Mouse (Mus musculus): ENCODE data around the gene Hspbap1.

Hspbap1 gene

DNA sequence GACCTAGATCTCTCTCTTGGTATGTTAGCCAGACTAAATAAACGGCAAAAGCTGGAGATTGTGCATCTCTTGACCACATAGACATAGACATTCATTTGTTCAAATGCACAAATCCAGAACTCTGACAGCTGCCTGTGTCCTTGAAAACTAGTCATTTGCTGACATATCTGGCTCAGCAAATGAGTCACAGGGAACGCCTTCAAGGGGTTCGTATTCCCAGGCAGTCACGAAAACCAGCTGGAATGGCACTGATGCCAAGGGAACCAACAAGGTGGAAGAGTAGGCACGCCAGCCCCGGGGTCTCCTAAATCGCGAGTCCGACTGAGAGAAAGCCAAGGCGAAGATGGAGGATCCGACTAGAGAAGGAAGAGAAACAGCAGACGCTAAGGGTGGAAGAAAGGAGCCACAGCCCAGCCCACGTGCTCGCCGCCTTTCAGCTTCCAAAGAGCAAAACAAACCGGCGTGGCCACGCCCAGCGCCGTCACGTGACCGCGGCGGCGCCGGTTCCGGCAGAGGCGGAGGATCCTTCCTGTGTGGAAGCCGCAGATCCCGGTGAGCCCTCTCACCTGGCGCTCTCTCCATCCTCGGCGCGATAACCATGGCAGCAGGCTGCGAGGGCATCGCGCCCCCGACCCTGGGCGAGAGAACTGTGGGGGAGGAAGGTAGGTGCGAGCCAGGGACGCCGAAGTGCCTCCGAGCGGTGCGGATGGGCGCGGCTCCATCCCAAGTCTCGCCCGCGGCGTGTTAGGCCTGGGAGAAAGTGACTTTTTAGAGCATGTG lies at the start of gene Hspbap1:
TSS of gene Hspbap1 (plus strand) at position 498 of the 780 bp plus-strand sequence.
- under 1% methylated on average over 51 of the region's 51 CpGs for WGBS

GRCm38 (mm10) chr16:35724561-35724960 lies 45.6 kb upstream of the Hspbap1 start:
- 78% methylated on average over 6 of the region's 6 CpGs for WGBS

GRCm38 (mm10) chr16:35726601-35727000 lies 43.6 kb upstream of the Hspbap1 start:
- WGBS = 77% methylated on average over 2 of the region's 2 CpGs

- 54% methylated on average over 8 of the region's 8 CpGs for WGBS
Observed at GRCm38 (mm10) chr16:35729151-35729738, 40.9 kb upstream of the Hspbap1 start.

- 74% methylated on average over 7 of the region's 7 CpGs for WGBS
Observed at GRCm38 (mm10) chr16:35732096-35732495, 38.1 kb upstream of the Hspbap1 start.

DNA sequence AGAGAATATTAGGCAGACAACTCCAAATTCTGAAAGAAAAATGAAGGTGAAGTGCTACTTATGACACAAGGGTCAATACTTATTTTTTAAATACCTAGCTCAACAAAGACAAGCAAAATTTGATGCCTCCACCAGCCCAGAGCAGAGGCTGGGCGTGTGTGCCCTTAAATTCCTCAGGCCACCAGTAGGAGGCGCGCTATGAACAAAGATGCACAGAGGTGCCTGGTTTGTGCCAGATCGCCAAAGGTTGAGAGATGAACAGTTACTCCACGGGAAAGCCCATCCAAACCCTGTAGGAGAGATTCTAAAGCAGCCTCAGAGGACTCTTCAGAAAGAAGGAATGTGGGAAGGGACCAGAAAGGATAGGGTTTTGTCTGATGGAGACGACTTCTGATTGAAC lies 36.1 kb upstream of the Hspbap1 start:
- WGBS = 31% methylated on average over 6 of the region's 6 CpGs

GRCm38 (mm10) chr16:35738096-35738767 lies 31.9 kb upstream of the Hspbap1 start:
- WGBS = 51% methylated on average over 7 of the region's 7 CpGs

DNA sequence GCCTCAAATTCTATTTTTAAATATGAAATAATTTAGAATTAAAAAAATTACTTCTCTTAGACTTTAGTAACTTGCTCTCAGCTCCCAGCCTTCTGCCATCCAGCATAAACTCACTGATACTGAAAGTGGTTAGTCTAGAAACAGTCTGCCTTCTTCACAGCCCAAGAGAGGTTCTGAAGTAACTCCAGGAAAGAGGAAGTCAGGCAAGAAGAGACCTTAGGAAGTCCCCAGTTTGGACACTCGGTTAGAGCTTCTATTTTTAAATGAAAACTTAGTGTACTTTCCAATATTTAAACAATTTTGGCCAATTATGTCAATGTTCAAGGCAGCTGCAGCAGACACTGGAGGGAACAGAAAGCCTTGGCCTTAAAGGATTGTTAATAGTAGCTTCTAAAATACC lies 30.6 kb upstream of the Hspbap1 start:
- WGBS = 50% methylated on average over 1 of the region's 1 CpGs

- 71% methylated on average over 12 of the region's 12 CpGs for WGBS
Observed at GRCm38 (mm10) chr16:35740357-35740756, 29.8 kb upstream of the Hspbap1 start.

DNA sequence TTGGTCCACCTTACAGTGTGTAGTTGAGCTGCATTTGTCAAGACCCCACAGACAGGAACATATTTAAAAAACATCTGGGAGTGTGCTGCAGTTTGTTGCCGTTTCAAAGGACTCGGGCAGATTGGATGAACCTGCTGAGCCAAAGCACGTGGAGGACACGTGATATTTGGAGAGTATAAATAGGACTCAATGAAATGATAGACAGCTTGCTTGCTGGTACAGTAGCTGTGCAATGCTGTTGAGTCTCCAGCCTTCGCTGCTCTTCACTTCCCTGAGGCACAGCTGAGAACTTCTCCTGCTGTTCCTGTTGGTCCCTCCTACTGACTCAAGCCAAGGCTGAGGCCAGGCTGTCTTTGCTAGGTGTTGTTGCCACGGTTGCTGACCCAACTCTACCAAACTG lies 29.2 kb upstream of the Hspbap1 start:
- WGBS = 49% methylated on average over 6 of the region's 6 CpGs

DNA sequence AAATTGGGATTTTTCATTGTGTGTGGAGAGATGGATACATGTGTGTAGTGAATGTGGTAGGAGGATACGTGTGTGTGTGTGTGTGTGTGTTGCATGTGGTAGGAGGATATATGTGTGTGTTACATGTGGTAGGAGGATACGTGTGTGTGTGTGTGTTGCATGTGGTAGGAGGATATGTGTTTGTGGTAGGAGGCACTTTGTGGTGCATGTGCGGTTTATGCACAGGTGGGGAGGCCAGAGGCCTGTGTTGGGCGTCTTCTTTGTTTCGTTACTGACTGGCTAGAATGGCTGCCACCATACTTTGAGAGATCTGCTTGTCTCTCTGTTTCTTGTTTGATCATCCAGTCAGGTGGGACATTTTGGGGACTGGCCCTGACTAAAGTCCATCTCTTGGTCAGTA lies 28.6 kb upstream of the Hspbap1 start:
- 91% methylated on average over 5 of the region's 5 CpGs for WGBS

DNA sequence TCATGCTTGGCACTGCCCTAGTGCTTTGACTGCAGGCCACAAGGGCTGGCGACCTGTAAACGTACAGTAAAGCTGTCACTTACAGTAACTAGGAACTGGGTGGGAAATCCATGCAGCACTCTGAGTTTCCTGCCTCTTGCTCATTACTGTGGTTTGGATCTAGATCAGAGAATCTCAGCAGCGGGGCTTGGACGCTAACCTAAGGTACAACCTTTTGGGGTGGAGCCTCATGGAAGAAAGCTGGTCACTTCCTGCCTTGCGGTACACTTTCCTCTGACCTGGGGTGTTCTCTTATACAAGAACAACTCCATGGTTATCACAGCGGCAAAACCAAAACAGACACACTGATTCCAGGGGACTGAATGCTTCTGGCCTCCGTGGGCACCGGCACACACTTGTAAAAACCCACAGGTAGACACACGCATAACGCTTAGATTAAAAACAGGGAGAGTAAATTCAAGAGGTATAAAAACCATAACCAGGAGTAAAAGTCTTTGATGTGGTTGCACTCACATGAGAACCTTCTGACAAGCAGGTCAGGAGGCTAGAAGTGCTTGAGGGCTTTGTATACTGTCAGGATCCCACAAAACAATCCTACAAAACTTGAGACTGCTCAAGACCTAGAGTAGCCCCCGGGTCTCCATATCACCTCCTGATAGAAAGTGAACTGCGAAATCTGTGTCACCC lies 27.8 kb upstream of the Hspbap1 start:
- WGBS = 83% methylated on average over 12 of the region's 12 CpGs

DNA sequence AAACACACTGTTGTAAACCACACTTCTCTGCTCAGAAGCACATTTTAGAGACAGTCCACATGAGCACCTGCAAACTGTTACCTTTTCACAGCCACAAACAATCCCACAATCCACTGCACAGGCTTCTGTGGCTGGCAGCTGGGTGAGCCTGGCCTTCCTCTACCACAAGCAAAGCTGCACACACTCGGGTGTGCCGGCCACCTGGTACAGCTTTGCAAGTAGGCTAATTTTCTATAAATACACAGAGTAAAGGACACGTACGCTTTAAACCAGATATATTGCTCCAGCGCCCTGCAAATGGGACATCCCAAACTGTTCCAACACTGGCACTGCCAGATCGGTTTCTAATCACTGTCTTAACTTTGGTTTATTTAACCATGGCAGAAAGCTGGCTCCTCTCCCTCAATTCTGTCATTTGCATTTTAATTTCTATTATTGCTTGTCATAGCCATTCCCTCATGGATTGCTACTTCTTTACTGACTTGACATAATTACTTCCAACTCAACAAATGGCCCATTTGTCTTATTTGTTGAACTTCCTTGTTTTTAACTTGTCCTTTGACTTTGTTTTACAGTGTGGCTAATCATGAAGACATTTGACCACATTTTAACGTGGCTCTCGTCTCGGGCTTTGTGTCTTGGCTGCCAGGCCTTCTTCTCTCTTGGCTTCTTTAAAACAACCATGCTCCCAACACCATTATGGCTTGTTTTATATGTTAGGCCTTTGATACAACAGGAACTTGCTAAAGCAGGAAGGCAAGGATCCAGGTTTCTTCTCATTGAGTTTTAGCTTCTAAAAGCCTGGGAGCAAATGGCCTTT lies 22.5 kb upstream of the Hspbap1 start:
- 60% methylated on average over 9 of the region's 9 CpGs for WGBS

- 60% methylated on average over 7 of the region's 7 CpGs for WGBS
Observed at GRCm38 (mm10) chr16:35748237-35748603, 22.0 kb upstream of the Hspbap1 start.

DNA sequence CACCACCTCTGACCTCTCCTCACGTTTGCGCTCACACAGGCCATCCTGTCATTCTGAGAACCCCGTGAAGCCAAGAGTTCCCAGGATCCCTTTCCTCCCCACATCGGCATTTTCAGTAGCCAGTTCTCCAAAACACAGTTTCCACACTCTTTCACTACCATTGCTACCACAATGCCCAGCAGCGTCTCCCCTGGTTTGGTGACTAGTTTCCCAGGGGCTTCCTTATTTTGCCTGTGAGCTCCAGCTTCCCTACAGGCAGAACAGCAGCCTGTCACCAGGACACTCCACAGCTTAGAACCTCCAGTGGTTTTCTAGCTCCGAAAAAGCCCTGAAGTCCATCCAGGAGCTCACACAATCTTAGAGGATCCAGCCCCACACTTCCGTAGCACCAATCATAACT lies 20.8 kb upstream of the Hspbap1 start:
- 69% methylated on average over 7 of the region's 7 CpGs for WGBS

DNA sequence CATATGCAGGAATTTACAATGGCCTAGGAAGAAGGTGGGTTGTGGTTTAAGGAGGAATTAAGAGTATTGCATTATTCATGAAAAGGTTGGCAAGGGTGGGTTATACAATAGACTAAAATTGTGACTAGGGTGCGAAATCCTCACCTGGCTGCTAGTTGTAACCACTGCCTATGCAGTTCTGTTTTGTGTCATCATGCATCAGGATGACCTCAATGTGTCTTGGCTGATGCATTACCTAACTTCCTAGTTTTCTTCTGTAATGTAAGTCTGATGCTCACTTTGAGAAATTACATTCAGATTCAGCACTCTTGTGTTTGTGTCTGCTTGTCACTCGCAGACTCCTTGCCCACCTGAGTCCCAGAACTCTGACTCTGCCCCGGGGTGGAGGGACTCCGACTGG lies 18.3 kb upstream of the Hspbap1 start:
- 86% methylated on average over 4 of the region's 4 CpGs for WGBS

DNA sequence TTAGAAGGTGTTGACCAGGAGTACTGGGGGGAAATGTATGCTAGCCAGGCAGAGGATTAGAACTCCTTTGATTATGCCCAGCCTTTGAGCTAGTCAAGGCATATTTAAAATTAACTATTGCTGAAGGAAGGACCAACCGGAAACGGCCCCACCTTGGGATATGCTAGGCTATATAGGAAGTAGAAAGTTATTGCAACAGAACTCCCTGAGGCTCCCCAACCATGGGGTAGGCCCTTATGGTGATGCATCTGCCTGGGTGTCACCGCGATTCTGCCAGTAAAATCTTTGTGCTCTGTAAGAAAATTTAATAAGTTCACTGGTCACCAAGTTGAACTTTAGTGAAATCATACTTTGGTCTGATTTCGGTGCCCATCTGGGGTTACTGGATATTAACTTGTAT lies 16.2 kb upstream of the Hspbap1 start:
- 90% methylated on average over 5 of the region's 5 CpGs for WGBS

GRCm38 (mm10) chr16:35755502-35756334 lies 14.5 kb upstream of the Hspbap1 start:
- 52% methylated on average over 6 of the region's 6 CpGs for WGBS

DNA sequence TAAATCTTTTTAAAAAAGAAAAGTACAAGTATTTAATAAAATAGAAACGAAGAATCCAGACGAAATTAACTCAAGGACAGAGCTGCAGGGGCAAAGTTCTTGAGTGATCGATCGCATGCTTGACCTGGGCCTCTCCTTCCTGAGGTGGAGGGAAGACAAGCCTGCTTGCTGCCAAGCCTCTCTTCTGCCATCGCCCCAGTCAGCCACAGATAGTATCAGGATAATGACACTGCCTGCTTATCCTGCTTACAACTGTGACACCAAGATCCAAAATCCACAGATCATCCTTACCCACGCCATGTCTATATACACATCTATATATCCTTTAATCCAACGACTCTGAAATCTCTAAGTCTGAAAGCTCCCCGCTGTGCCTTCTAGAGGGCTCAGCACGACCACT lies 13.5 kb upstream of the Hspbap1 start:
- WGBS = 95% methylated on average over 9 of the region's 9 CpGs

DNA sequence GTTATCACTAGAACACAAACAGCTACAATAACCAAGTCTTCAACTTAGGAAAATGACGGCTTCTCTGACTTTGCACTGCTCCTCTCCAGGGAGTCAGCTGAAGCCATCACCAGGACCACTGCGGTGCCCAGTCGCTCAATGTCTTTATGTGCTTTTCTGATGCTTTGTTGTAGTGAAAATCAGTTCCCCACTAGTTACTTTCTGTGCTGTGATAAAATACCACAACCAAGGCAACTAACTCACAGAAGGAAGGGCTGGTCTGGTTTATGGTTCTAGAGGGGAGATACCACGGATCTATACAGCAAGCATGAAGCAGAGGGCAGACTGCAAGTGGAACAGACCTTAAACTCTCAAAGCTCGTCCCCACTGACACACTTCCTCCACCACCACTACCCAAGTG lies 10.8 kb upstream of the Hspbap1 start:
- WGBS = 88% methylated on average over 5 of the region's 5 CpGs
